Mouse (Mus musculus) liver, adult 2 months (tissue): Measurements from ENCODE around the gene Ctso.

Experiments used
- CTCF ChIP-seq: fragments of 200-500 bp; IDR thresholded peaks from 2 replicates; pipeline ENCODE4 v1.5.1; 2011; ENCODE audit warnings: low read depth, low read length, control low read depth
- POLR2A ChIP-seq: fragments of 200-500 bp; IDR thresholded peaks from 2 replicates; pipeline ENCODE4 v1.6.1; 2011; ENCODE audit warnings: low read length, control low read depth; ENCODE audit not compliant: insufficient read depth; ENCODE audit errors: extremely low read depth

- no peak for TF ChIP-seq CTCF
- no peak for TF ChIP-seq POLR2A
These were observed 57.3 kb downstream of the Ctso start for GRCm38 (mm10) chr3:81989692-81990141.
